Mouse (Mus musculus) liver, embryonic 12.5 days (tissue): ENCODE results near the gene Ror2. TPM values are rescaled to one million over a fixed set of nuclear protein-coding genes. Genes with fewer than 3 reads are reported as not detected.
A peak's percentile ranks its signal among the peaks of the same experiment; 100 is the strongest.

ENCODE experiments used
- ATAC-seq: fragments of 200-750 bp; cut with Nextera tagmentation; 2 replicates; pipeline ENCODE4 v1.8.0; 2017; ENCODE audit warnings: moderate number of reproducible peaks, mild to moderate bottlenecking, moderate library complexity
- H3K27ac ChIP-seq: fragments of 300-500 bp; sonication (generic); 2 replicates; pipeline ENCODE4 v1.5.1; 2016; ENCODE audit warnings: mild to moderate bottlenecking
- H3K27me3 ChIP-seq: fragments of 300-500 bp; sonication (generic); replicated peaks from 2 replicates; pipeline ENCODE4 v1.6.1; 2016; ENCODE audit warnings: mild to moderate bottlenecking, moderate library complexity
- H3K36me3 ChIP-seq: fragments of 300-500 bp; sonication (generic); 2 replicates; pipeline ENCODE4 v1.6.1; 2016; ENCODE audit warnings: mild to moderate bottlenecking, moderate library complexity
- H3K4me1 ChIP-seq: fragments of 300-500 bp; sonication (generic); 2 replicates; pipeline ENCODE4 v1.6.1; 2016
- H3K4me2 ChIP-seq: fragments of 300-500 bp; sonication (generic); 2 replicates; pipeline ENCODE4 v1.6.1; 2016; ENCODE audit warnings: mild to moderate bottlenecking, moderate library complexity
- H3K4me3 ChIP-seq: fragments of 300-500 bp; sonication (generic); 2 replicates; pipeline ENCODE4 v1.5.1; 2016; ENCODE audit warnings: mild to moderate bottlenecking, moderate library complexity
- H3K9ac ChIP-seq: fragments of 300-500 bp; sonication (generic); 2 replicates; pipeline ENCODE4 v1.6.1; 2016; ENCODE audit warnings: mild to moderate bottlenecking, moderate library complexity
- H3K9me3 ChIP-seq: fragments of 300-500 bp; sonication (generic); replicated peaks from 2 replicates; pipeline ENCODE4 v1.6.1; 2016; ENCODE audit warnings: mild to moderate bottlenecking, moderate library complexity
- WGBS: fragments of 180-500 bp; shearing (Covaris S2); methylation state at CpG from one replicate; pipeline ENCODE4 v1.1.7; 2016; ENCODE audit not compliant: insufficient replicate concordance; 5-methylcytosine and 5-hydroxymethylcytosine counted together
- polyA plus RNA-seq: library from polyadenylated mRNA; unstranded; fragments of >200 nt; fragmentation: Nextera tagmentation; extraction: Ambion mirVana; gene quantifications from 2 replicates; pipeline ENCODE4 v1.2.1, GENCODE M21; 2016

Gene Ror2
- polyA plus RNA-seq, 1 experiment from 2014 or later = 1.5 TPM

- Histone ChIP-seq H3K4me3 (no peak overlapping the region), H3K9me3 (no peaks in the 10 kb centered on the region), H3K27me3 (no peaks in the 10 kb centered on the region), H3K27ac (no peak overlapping the region), H3K4me2 (0 out of 2 replicates have a peak overlapping the region, but pooled peaks have one; percentile 4), H3K4me1 (no peaks in the 10 kb centered on the region), H3K9ac (no peak overlapping the region), H3K36me3 (no peaks in the 10 kb centered on the region)
- 24% methylated on average over 17 of the region's 17 CpGs for WGBS
- ATAC-seq = peak; percentile 46
Observed at GRCm38 (mm10) chr13:53109560-53110248, 176.2 kb downstream of the Ror2 start.

DNA sequence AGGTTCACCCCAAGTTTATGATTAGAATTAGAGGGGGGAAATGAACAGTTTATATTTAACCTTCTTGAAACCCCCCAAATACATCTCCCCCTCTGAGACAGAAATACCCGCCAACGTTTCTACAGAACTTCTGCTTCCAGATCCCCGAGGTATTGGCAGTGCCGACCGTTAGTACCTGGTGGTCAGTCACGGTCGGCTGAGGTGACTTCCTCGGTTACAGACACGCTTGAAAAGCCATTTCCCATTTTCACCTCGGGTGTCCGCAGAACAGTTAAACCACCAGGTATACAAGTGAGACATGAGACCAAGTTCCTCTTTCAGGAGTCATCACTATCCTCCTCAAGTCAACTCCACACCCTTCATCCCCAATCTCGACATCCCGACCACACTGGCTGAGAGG lies 179.2 kb downstream of the Ror2 start:
- H3K27me3 ChIP-seq = no peaks in the 10 kb centered on the region
- H3K9ac ChIP-seq = no peak overlapping the region
- H3K4me2 ChIP-seq = no peak overlapping the region
- no peak overlapping the region for H3K4me3 ChIP-seq
- WGBS = 54% methylated on average over 13 of the region's 13 CpGs
- no peaks in the 10 kb centered on the region for H3K4me1 ChIP-seq
- H3K9me3 ChIP-seq = no peaks in the 10 kb centered on the region
- H3K27ac ChIP-seq = no peak overlapping the region
- H3K36me3 ChIP-seq = no peaks in the 10 kb centered on the region
- ATAC-seq = no peak

- no peak overlapping the region for H3K9ac ChIP-seq
- no peaks in the 10 kb centered on the region for H3K4me1 ChIP-seq
- H3K36me3 ChIP-seq = no peaks in the 10 kb centered on the region
- no peaks in the 10 kb centered on the region for H3K9me3 ChIP-seq
- WGBS = 48% methylated on average over 17 of the region's 17 CpGs
- H3K4me2 ChIP-seq = no peak overlapping the region
- H3K4me3 ChIP-seq = no peak overlapping the region
- no peak for ATAC-seq
- H3K27ac ChIP-seq = no peak overlapping the region
- H3K27me3 ChIP-seq = peaks cover 4% of the 10 kb centered on the region; the same call in 1 of the 2 replicates
Observed at GRCm38 (mm10) chr13:53099771-53100682, 185.9 kb downstream of the Ror2 start.

- Histone ChIP-seq H3K36me3 (no peaks in the 10 kb centered on the region), H3K27me3 (peaks cover 4% of the 10 kb centered on the region; the same call in 1 of the 2 replicates), H3K4me2 (no peak overlapping the region), H3K9ac (no peak overlapping the region), H3K4me1 (no peaks in the 10 kb centered on the region), H3K27ac (no peak overlapping the region), H3K4me3 (no peak overlapping the region), H3K9me3 (no peaks in the 10 kb centered on the region)
- no peak for ATAC-seq
- WGBS = 17% methylated on average over 8 of the region's 8 CpGs
Observed at GRCm38 (mm10) chr13:53096615-53097014, 189.3 kb downstream of the Ror2 start.

GRCm38 (mm10) chr13:53095222-53095621 lies 190.7 kb downstream of the Ror2 start:
- 68% methylated on average over 17 of the region's 17 CpGs for WGBS
- no peak overlapping the region for H3K27ac ChIP-seq
- no peaks in the 10 kb centered on the region for H3K9me3 ChIP-seq
- no peaks in the 10 kb centered on the region for H3K36me3 ChIP-seq
- no peak overlapping the region for H3K4me2 ChIP-seq
- no peak overlapping the region for H3K9ac ChIP-seq
- peaks cover 4% of the 10 kb centered on the region; the same call in 1 of the 2 replicates for H3K27me3 ChIP-seq
- no peak for ATAC-seq
- H3K4me1 ChIP-seq = no peaks in the 10 kb centered on the region
- H3K4me3 ChIP-seq = no peak overlapping the region

DNA sequence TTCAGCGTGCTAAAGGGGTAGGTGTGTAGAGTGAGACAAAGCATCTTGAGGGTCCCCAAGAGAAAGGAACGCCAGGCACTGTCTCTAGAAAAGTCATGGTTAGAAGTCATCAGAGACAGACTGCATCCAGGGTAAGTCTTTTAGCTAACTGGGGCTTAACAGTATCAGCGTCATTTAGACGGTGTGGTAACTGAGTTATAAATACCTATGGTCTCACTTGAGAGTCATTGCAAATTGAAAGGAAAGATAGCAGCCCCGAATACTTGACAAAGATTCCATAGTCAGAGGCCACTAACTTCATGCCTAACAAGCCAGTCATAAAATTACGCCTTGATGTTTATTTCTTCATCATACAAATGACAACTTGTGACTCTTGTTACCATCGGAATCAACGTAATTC lies 191.3 kb downstream of the Ror2 start:
- no peak overlapping the region for H3K4me3 ChIP-seq

GRCm38 (mm10) chr13:53093407-53093806 lies 192.5 kb downstream of the Ror2 start:
- H3K27ac ChIP-seq = no peak overlapping the region
- WGBS = 64% methylated on average over 4 of the region's 4 CpGs

More for the DNA sequence above, 191.3 kb downstream of the Ror2 start:
- Histone ChIP-seq H3K4me2 (no peak overlapping the region), H3K36me3 (no peaks in the 10 kb centered on the region), H3K27me3 (peaks cover 4% of the 10 kb centered on the region; the same call in 1 of the 2 replicates), H3K4me1 (no peaks in the 10 kb centered on the region), H3K9ac (no peak overlapping the region), H3K27ac (no peak overlapping the region), H3K9me3 (no peaks in the 10 kb centered on the region)
- 70% methylated on average over 8 of the region's 8 CpGs for WGBS
- ATAC-seq = no peak

DNA sequence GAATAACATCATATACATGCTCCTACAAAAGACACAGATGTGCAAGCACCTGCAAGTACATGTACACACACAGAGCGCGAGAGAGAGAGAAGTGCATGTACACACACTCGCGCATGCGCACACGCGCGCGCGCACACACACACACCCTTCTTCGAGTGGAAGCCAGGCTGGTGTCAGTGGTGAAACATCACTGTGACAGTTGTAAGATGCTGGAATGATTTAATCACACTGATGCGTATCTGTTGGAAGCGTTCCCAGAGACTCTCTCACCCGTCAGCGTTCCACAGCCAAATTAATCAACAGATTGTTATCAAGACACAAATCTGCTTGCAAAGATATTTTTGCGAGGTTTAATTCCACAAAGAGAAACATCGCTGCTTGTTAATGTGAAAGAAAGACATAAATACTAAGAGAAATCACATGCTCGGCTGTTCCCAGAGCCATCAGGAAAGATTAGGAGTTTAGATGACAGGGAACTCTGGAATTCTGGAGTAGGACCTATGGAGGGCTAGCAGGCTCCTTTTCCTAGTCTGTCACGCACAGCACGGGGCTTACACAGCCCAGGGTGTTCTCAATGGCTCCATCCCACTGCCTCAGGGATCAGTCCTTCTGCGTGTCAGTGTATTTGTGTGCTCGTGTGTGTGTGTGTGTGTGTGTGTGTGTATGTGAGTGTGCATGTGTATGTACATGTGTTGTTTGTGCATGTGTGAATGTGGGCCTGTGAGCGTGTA lies 199.2 kb downstream of the Ror2 start:
- Histone ChIP-seq H3K9me3 (no peaks in the 10 kb centered on the region), H3K4me2 (no peak overlapping the region), H3K27me3 (no peaks in the 10 kb centered on the region), H3K27ac (no peak overlapping the region), H3K36me3 (no peaks in the 10 kb centered on the region), H3K4me3 (no peak overlapping the region), H3K4me1 (no peaks in the 10 kb centered on the region), H3K9ac (no peak overlapping the region)
- WGBS = 82% methylated on average over 23 of the region's 23 CpGs
- ATAC-seq = no peak

More at GRCm38 (mm10) chr13:53093407-53093806, 192.5 kb downstream of the Ror2 start:
- Histone ChIP-seq H3K4me1 (no peaks in the 10 kb centered on the region), H3K9me3 (no peaks in the 10 kb centered on the region), H3K27me3 (peaks cover 4% of the 10 kb centered on the region; the same call in 1 of the 2 replicates), H3K4me2 (no peak overlapping the region), H3K9ac (no peak overlapping the region), H3K36me3 (no peaks in the 10 kb centered on the region), H3K4me3 (no peak overlapping the region)
- ATAC-seq = no peak

DNA sequence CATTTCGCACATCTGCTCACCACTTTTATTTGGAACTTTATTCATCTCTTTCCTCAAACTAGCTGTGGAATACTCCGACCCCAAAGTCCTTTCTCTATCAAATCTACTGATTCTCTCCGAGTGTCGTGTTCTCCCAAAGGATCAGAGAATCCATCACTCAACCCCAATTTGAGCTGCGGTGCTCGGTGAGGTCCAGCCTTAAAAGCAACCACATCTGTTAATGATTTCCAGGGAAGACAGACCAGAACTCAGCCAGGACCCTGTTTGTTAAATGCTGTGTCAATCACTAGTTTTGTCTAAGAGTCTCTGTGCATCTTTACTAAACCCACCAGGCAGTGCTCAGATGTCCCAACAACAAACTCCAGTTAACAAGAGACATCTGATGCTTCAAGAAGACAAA lies 204.1 kb downstream of the Ror2 start:
- Histone ChIP-seq H3K27me3 (no peaks in the 10 kb centered on the region), H3K4me3 (no peak overlapping the region), H3K4me1 (no peaks in the 10 kb centered on the region), H3K9ac (no peak overlapping the region), H3K36me3 (no peaks in the 10 kb centered on the region), H3K27ac (no peak overlapping the region), H3K4me2 (no peak overlapping the region), H3K9me3 (no peaks in the 10 kb centered on the region)
- WGBS = 58% methylated on average over 6 of the region's 6 CpGs
- ATAC-seq = no peak

DNA sequence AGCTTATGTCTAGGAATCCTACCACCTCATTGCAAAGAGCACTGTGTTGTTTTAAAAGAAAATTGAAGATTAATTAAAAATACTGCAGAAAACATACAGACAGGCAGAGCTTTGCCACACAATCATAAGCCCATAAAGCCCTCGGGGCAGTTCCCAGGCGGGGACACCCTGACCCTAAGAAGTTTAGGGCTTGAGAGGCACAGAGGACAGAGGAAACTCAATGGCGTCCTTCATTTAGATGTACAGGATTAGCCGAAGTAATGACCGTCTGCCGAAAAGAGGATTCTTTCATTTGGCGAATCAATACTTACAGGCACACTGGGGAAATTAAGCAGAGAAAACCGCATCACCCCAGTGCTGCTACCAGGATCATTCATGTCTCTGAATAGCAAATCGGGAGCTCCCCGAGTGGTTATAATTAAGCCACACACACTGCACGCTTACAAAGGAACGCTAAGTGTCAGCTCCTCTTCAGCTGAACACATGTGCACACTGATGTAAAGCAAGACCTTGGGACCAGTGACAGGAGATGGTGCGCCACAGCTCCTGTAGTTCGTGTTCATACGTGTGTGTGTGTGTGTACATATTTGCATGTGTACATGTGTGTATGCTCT lies 208.1 kb downstream of the Ror2 start:
- H3K4me3 ChIP-seq = no peak overlapping the region
- no peaks in the 10 kb centered on the region for H3K9me3 ChIP-seq
- H3K4me2 ChIP-seq = no peak overlapping the region
- H3K9ac ChIP-seq = no peak overlapping the region
- no peak overlapping the region for H3K27ac ChIP-seq
- no peaks in the 10 kb centered on the region for H3K36me3 ChIP-seq
- WGBS = 74% methylated on average over 15 of the region's 15 CpGs
- H3K27me3 ChIP-seq = no peaks in the 10 kb centered on the region
- no peak for ATAC-seq
- no peaks in the 10 kb centered on the region for H3K4me1 ChIP-seq

DNA sequence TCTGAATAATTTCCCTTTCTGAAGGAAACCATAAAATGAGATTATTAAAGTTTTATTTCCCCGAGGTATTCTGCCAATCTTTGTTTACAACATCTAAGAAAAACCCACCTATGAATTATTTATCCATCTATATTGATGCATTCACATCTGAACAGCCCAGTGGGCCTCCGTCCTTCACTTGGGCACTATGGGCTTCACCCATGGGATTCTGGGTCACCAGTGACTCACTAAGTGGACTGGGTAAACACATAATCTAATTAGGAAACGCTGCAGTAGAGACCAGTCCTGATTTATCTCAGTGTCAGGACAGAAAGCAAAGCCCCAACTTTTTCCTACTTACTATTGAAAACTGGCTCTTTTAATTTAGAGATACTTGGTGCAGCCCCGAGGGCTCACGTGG lies 210.9 kb downstream of the Ror2 start:
- no peak overlapping the region for H3K4me2 ChIP-seq
- H3K9ac ChIP-seq = no peak overlapping the region
- no peak for ATAC-seq
- H3K36me3 ChIP-seq = no peaks in the 10 kb centered on the region
- H3K27ac ChIP-seq = no peak overlapping the region
- 55% methylated on average over 5 of the region's 5 CpGs for WGBS
- no peaks in the 10 kb centered on the region for H3K4me1 ChIP-seq
- H3K4me3 ChIP-seq = no peak overlapping the region
- H3K27me3 ChIP-seq = no peaks in the 10 kb centered on the region
- no peaks in the 10 kb centered on the region for H3K9me3 ChIP-seq
